Mouse (Mus musculus) subcutaneous adipose tissue, adult 2 months (tissue): ENCODE results near the gene Pfkfb3. TPM values are rescaled to one million over a fixed set of nuclear protein-coding genes. Genes with fewer than 3 reads are reported as not detected.

Experiments
- polyA plus RNA-seq: library from polyadenylated mRNA; depleted of rRNA; stranded (reverse); fragments of >200 nt; gene quantifications from 2 replicates; pipeline ENCODE4 v1.2.3, GENCODE M21; 2012; ENCODE audit warnings: low replicate concordance; rRNA removed

The Pfkfb3 gene
- 100 and 370 TPM in 2 replicates for polyA plus RNA-seq

DNA sequence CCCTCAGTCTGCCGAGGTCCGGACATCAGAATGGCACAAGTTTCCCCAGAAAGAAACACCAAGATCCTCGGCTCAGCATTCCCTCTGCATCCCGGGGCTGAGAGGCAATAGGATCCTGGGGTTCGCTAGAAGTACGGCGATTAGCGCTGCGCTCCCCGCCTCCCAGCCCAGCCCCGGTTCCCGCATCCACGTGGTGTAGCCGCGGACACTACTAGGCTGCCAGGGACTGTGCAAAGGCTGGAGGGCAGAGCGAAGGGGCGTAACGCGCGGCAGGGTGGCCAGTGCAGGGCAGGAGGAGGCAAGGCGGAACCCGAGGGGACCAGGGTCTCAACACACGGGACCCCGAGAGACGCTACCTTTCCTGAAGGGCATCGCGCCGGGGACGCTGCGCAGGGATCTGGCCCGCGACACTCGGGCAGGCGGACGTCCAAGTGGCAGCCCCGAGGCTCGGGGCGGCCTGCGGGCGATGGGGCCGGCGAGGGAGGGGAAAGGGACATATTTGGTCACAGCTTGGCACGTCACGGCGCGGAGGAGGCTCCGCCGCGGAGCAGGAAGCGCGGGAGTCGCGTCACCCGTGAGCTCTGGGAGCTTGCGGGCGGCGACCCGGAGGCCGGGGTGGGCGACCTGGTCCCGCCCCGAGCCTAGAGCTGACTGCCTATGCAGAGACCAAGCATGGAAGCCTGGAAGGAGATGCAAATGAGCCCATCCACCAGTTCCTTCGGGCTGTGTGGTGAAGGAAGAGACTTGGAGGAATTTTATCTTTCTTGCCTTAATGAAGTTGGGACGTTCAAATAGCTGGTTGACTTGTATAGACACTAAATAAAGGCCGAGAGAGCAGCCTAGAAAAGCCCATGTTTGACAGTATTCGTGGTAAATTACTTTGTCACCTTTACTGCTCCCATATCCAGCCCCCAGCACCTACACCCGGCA lies at the start of gene Pfkfb3:
Gene Pfkfb3, minus strand, starts transcription at position 607 of the 930 bp plus-strand sequence.

Other genes with a start within 250 kb of the Pfkfb3 start
- gene Rbm17, start 50.1 kb upstream of the Pfkfb3 start, polyA plus RNA-seq = 50.5 and 57.8 TPM in 2 replicates
- not detected in 2 replicates for gene Gm17490, start 72.2 kb upstream of the Pfkfb3 start, polyA plus RNA-seq
- gene Il2ra, start 88.7 kb upstream of the Pfkfb3 start, polyA plus RNA-seq = 0.55 and 1.7 TPM in 2 replicates
- gene Il15ra, start 151.2 kb upstream of the Pfkfb3 start, polyA plus RNA-seq = 39.7 and 50.7 TPM in 2 replicates
- 63.2 and 76.8 TPM in 2 replicates for gene Fbh1, start 223.5 kb upstream of the Pfkfb3 start, polyA plus RNA-seq
- 71.2 and 95.4 TPM in 2 replicates for gene Ankrd16, start 223.8 kb upstream of the Pfkfb3 start, polyA plus RNA-seq